Mouse (Mus musculus) limb, embryonic 12.5 days (tissue): ENCODE measurements at regions not wholly inside any gene's neighbourhood (a gene's known extent, or its start where the extent isn't known, plus 50 kb on each side); places are given as distances from the start of the nearest gene placed in this dataset.

Source experiments
- ATAC-seq: fragments of 200-750 bp; cut with Nextera tagmentation; 2 replicates; pipeline ENCODE4 v1.8.0; 2017; ENCODE audit warnings: low read depth, moderate TSS enrichment; ENCODE audit not compliant: insufficient number of reproducible peaks, insufficient read depth, low FRiP score, low TSS enrichment
- H3K27ac ChIP-seq: fragments of 300-500 bp; sonication (generic); 2 replicates; pipeline ENCODE4 v1.5.1; 2016; ENCODE audit warnings: mild to moderate bottlenecking, moderate library complexity
- H3K27me3 ChIP-seq: fragments of 300-500 bp; sonication (generic); 2 replicates; pipeline ENCODE4 v1.6.1; 2016; ENCODE audit warnings: mild to moderate bottlenecking, moderate library complexity
- H3K36me3 ChIP-seq: fragments of 300-500 bp; sonication (generic); 2 replicates; pipeline ENCODE4 v1.6.1; 2016; ENCODE audit warnings: mild to moderate bottlenecking, moderate library complexity
- H3K4me1 ChIP-seq: fragments of 300-500 bp; sonication (generic); replicated peaks from 2 replicates; pipeline ENCODE4 v1.6.1; 2016
- H3K4me2 ChIP-seq: fragments of 300-500 bp; sonication (generic); 2 replicates; pipeline ENCODE4 v1.6.1; 2016; ENCODE audit warnings: mild to moderate bottlenecking, moderate library complexity
- H3K4me3 ChIP-seq: fragments of 300-500 bp; sonication (generic); replicated peaks from 2 replicates; pipeline ENCODE4 v1.5.1; 2016; ENCODE audit warnings: mild to moderate bottlenecking
- H3K9ac ChIP-seq: fragments of 300-500 bp; sonication (generic); replicated peaks from 2 replicates; pipeline ENCODE4 v1.6.1; 2016; ENCODE audit warnings: mild to moderate bottlenecking, moderate library complexity
- H3K9me3 ChIP-seq: fragments of 300-500 bp; sonication (generic); 2 replicates; pipeline ENCODE4 v1.6.1; 2016; ENCODE audit warnings: mild to moderate bottlenecking, moderate library complexity
- WGBS: fragments of 180-500 bp; shearing (Covaris S2); methylation state at CpG from one replicate; pipeline ENCODE4 v1.1.7; 2016; 5-methylcytosine and 5-hydroxymethylcytosine counted together

GRCm38 (mm10) chr12:21519058-21519457 lies 101.6 kb upstream of the Ywhaq start:
- H3K9ac ChIP-seq, result no peak overlapping the region
- no peak overlapping the region for H3K27ac ChIP-seq
- no peak overlapping the region for H3K4me3 ChIP-seq
- H3K27me3 ChIP-seq, result no peaks in the 10 kb centered on the region
- H3K9me3 ChIP-seq, result peaks cover 10% of the 10 kb centered on the region; the same call in 1 of the 2 replicates
- H3K4me2 ChIP-seq, result no peak overlapping the region
- WGBS, result 62% methylated on average over 3 of the region's 3 CpGs
- ATAC-seq, result no peak
- no peaks in the 10 kb centered on the region for H3K4me1 ChIP-seq
- no peaks in the 10 kb centered on the region for H3K36me3 ChIP-seq

GRCm38 (mm10) chr12:21512736-21513135 lies 95.3 kb upstream of the Ywhaq start:
- 68% methylated on average over 2 of the region's 2 CpGs for WGBS
- Histone ChIP-seq H3K9me3 (peaks cover 9% of the 10 kb centered on the region; the same call in 1 of the 2 replicates), H3K27me3 (no peaks in the 10 kb centered on the region), H3K36me3 (no peaks in the 10 kb centered on the region), H3K4me3 (no peak overlapping the region), H3K9ac (no peak overlapping the region), H3K4me1 (no peaks in the 10 kb centered on the region), H3K27ac (no peak overlapping the region), H3K4me2 (no peak overlapping the region)
- no peak for ATAC-seq

- Histone ChIP-seq H3K27ac (no peak overlapping the region), H3K4me1 (no peaks in the 10 kb centered on the region), H3K9me3 (no peaks in the 10 kb centered on the region), H3K9ac (no peak overlapping the region), H3K36me3 (no peaks in the 10 kb centered on the region), H3K27me3 (no peaks in the 10 kb centered on the region), H3K4me3 (no peak overlapping the region), H3K4me2 (no peak overlapping the region)
- no peak for ATAC-seq
- 88% methylated on average over 8 of the region's 8 CpGs for WGBS
Observed at GRCm38 (mm10) chr12:21511043-21511665, 93.7 kb upstream of the Ywhaq start.

DNA sequence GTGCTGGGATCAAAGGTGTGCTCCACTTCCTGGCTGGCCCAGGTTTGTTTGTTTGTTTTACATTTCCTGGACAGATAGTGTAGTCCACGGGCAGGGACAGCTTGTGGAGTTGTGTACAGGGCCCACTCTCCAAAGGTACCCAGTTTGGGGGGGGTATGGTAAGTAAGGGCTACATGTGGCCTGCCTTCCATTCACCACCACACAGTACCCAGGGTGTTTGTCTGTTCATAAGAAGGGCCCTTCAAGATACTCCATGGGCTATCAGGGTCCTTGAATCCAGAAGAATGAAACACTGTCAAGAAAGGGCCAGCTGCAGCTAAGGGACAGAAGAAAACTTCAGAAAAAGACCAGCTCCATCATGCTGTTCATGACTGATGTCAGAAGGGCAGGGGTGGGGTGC lies 89.6 kb upstream of the Ywhaq start:
- Histone ChIP-seq H3K9ac (no peak overlapping the region), H3K4me1 (no peaks in the 10 kb centered on the region), H3K27ac (no peak overlapping the region), H3K4me2 (no peak overlapping the region), H3K36me3 (no peaks in the 10 kb centered on the region), H3K27me3 (no peaks in the 10 kb centered on the region), H3K9me3 (no peaks in the 10 kb centered on the region), H3K4me3 (no peak overlapping the region)
- no peak for ATAC-seq
- 48% methylated on average over 1 of the region's 1 CpGs for WGBS

DNA sequence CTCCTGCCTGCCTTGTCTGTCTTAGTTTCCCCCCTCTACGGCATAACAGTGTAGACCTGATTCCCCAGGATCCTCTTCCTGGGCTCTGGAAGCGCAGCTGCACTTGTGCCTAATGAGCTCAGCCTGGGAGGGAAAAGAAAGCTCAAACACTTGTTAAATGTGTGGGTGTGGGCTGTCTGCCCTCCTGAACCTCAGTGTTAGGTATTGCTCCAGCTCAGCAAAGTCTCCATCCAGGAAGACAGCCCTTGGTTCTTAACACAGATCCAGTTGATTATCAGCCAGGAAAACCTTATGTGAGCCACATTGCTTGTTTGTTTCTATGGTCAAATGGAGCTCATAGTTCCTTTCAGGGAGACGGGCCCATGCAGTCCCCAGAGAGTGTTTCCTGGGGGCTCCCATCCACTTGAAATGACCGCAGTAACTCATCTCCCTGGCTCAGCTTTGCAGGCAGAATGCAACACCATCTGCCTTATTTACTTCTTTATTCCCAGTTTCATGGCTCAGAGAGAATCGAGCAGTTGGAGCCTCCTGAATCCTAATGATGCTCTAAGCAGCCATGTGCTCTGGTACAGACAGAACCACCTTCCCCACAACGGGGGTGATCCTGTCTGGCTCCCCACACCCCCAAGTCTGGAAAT lies 88.4 kb upstream of the Ywhaq start:
- Histone ChIP-seq H3K4me2 (no peak overlapping the region), H3K9ac (no peak overlapping the region), H3K9me3 (no peaks in the 10 kb centered on the region), H3K36me3 (no peaks in the 10 kb centered on the region), H3K4me3 (no peak overlapping the region), H3K27me3 (no peaks in the 10 kb centered on the region), H3K27ac (no peak overlapping the region), H3K4me1 (no peaks in the 10 kb centered on the region)
- WGBS, result 71% methylated on average over 6 of the region's 6 CpGs
- no peak for ATAC-seq

DNA sequence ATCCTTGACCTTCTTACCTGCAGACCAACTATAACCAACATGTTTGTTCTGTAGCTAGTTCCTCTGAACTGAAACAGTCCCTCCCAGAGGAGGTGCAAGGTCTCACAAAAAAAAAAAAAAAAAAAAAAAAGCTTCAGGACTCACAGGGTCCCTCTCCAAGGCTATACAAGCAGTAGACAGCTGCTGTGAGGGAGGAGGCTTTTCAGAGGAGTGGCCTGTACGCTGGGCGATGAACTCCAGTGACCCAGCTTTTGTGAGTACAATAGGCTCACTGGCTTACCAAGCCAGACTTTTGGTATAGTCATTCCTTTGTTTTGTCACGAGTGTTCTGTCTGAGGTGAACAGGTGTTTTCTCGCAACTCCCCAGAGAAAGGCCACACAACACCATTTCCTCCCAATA lies 85.8 kb upstream of the Ywhaq start:
- Histone ChIP-seq H3K27me3 (no peaks in the 10 kb centered on the region), H3K4me2 (no peak overlapping the region), H3K27ac (no peak overlapping the region), H3K9me3 (no peaks in the 10 kb centered on the region), H3K9ac (no peak overlapping the region), H3K4me1 (no peaks in the 10 kb centered on the region), H3K4me3 (no peak overlapping the region), H3K36me3 (no peaks in the 10 kb centered on the region)
- ATAC-seq, result no peak
- 76% methylated on average over 4 of the region's 4 CpGs for WGBS

DNA sequence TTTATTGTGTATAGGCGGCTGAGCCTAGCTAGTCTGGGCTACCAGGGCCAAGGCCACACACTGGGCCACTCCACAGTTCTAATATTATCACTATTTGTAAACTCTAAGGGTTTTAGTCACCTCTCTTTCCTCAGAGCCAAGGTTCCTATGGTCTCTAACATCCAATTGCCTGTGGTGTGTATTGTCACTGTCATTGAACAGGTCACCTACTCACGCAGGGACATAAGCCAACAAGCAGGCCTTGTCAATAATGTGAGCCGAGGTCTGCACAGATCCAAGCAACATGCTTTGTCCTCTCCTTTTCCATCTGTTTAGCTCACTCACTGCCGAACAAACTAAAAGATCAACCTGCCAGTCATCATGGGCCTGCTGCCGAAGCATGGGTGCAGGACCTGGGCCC lies 79.5 kb upstream of the Ywhaq start:
- no peaks in the 10 kb centered on the region for H3K36me3 ChIP-seq
- H3K9ac ChIP-seq, result no peak overlapping the region
- H3K4me1 ChIP-seq, result no peaks in the 10 kb centered on the region
- ATAC-seq, result no peak
- H3K9me3 ChIP-seq, result 0 out of 2 replicates have a peak, but pooled peaks cover 4% of the 10 kb centered on the region
- no peak overlapping the region for H3K4me2 ChIP-seq
- H3K4me3 ChIP-seq, result no peak overlapping the region
- H3K27ac ChIP-seq, result no peak overlapping the region
- no peaks in the 10 kb centered on the region for H3K27me3 ChIP-seq
- WGBS, result 80% methylated on average over 5 of the region's 5 CpGs

GRCm38 (mm10) chr12:21495511-21495910 lies 78.1 kb upstream of the Ywhaq start:
- Histone ChIP-seq H3K9me3 (0 out of 2 replicates have a peak, but pooled peaks cover 4% of the 10 kb centered on the region), H3K4me2 (no peak overlapping the region), H3K27me3 (no peaks in the 10 kb centered on the region), H3K4me1 (no peaks in the 10 kb centered on the region), H3K4me3 (no peak overlapping the region), H3K9ac (no peak overlapping the region), H3K36me3 (no peaks in the 10 kb centered on the region), H3K27ac (no peak overlapping the region)
- ATAC-seq, result no peak
- WGBS, result 91% methylated on average over 6 of the region's 6 CpGs

GRCm38 (mm10) chr12:21493471-21493870 lies 76.0 kb upstream of the Ywhaq start:
- Histone ChIP-seq H3K4me2 (no peak overlapping the region), H3K27me3 (no peaks in the 10 kb centered on the region), H3K4me1 (no peaks in the 10 kb centered on the region), H3K9me3 (0 out of 2 replicates have a peak, but pooled peaks cover 4% of the 10 kb centered on the region), H3K9ac (no peak overlapping the region), H3K36me3 (no peaks in the 10 kb centered on the region), H3K27ac (no peak overlapping the region), H3K4me3 (no peak overlapping the region)
- no peak for ATAC-seq
- WGBS, result 69% methylated on average over 3 of the region's 3 CpGs

DNA sequence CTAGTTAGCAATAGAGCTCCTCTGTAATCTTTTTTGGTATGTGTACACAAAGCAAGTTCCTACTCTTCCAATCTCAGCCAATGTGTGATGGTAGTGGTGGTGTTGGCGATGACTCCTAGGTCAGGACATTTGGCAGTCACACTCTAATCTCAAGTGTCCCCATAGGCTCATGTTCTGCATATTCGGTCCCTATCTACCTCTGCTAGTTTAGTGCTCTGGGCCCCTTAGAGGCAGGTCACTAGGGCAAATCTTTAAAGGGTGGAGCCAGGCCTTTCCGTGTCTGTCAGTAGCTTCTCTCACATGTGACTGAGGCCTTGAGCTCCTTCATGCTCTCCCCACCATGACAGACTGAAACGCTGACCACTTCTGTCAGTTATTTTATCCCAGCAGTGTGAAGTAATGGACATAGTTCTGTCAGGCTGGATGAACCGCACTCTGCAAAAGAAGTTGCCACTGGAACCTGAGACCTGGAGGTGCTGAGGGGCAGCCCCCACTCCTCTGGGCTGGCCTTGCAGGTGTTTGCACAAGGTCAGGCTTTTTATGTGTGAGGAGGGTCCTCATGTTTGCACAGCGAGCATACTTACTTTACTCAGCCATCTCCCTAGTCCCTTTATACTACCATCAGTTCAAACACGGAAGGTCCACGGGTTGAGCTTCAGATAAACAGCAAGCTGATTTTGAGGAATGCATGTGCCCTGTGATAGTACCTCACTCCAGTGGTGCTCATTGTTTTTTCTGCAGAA lies 75.3 kb upstream of the Ywhaq start:
- no peak overlapping the region for H3K27ac ChIP-seq
- WGBS, result 80% methylated on average over 8 of the region's 8 CpGs
- no peak for ATAC-seq
- H3K4me2 ChIP-seq, result no peak overlapping the region
- H3K4me3 ChIP-seq, result no peak overlapping the region
- no peak overlapping the region for H3K9ac ChIP-seq
- no peaks in the 10 kb centered on the region for H3K36me3 ChIP-seq
- no peaks in the 10 kb centered on the region for H3K4me1 ChIP-seq
- no peaks in the 10 kb centered on the region for H3K27me3 ChIP-seq
- H3K9me3 ChIP-seq, result 0 out of 2 replicates have a peak, but pooled peaks cover 4% of the 10 kb centered on the region

- 91% methylated on average over 2 of the region's 2 CpGs for WGBS
- no peaks in the 10 kb centered on the region for H3K27me3 ChIP-seq
- ATAC-seq, result no peak
- H3K4me3 ChIP-seq, result no peak overlapping the region
- no peak overlapping the region for H3K4me2 ChIP-seq
- peaks cover 10% of the 10 kb centered on the region; the same call in 1 of the 2 replicates for H3K9me3 ChIP-seq
- no peaks in the 10 kb centered on the region for H3K4me1 ChIP-seq
- no peak overlapping the region for H3K27ac ChIP-seq
- no peak overlapping the region for H3K9ac ChIP-seq
- H3K36me3 ChIP-seq, result no peaks in the 10 kb centered on the region
Observed at GRCm38 (mm10) chr12:21481644-21482043, 64.2 kb upstream of the Ywhaq start.
